Mouse (Mus musculus) adrenal gland, postnatal 0 days (tissue): ENCODE measurements around the gene Gpr141. TPM values are rescaled to one million over a fixed set of nuclear protein-coding genes. Genes with fewer than 3 reads are reported as not detected.

Experiments
- polyA plus RNA-seq: library from polyadenylated mRNA; unstranded; fragments of >200 nt; fragmentation: Nextera tagmentation; extraction: Ambion mirVana; gene quantifications from 2 replicates; pipeline ENCODE4 v1.2.1, GENCODE M21; 2015

Gene Gpr141
- 0.61 TPM in 2 replicates for polyA plus RNA-seq

DNA sequence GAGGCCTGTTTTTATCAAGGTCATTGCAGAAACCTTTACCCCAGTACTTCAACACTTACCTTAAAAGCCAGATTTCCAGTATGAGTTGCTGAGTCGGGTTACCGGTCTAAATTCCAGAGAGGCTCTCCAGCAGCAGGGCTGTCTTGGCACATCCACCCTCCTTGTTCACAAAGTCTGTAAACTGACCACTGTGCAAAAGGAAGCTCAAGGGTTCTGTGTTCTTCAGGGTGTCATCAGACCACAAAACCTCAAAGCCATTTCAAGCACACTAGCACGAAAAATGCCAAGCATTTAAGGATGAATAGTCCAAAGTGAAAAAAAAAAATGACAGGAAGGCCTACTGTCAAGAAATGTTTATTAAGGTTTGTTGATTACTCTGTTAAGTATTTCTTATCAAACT is at the start of gene Gpr141:
Gpr141 (minus strand) TSS at position 187 of the 400 bp plus-strand sequence.

Other genes with a start within 250 kb of the Gpr141 start
- 36.4 and 39.7 TPM in 2 replicates for gene Epdr1, start 204.3 kb downstream of the Gpr141 start, polyA plus RNA-seq
- 7.4 and 9.3 TPM in 2 replicates for gene Sfrp4, start 201.2 kb downstream of the Gpr141 start, polyA plus RNA-seq
- gene Nme8, start 126.5 kb downstream of the Gpr141 start, polyA plus RNA-seq, result not detected in 2 replicates